ENCODE assay signal across 9 mouse cellular contexts in the genomic region with DNA sequence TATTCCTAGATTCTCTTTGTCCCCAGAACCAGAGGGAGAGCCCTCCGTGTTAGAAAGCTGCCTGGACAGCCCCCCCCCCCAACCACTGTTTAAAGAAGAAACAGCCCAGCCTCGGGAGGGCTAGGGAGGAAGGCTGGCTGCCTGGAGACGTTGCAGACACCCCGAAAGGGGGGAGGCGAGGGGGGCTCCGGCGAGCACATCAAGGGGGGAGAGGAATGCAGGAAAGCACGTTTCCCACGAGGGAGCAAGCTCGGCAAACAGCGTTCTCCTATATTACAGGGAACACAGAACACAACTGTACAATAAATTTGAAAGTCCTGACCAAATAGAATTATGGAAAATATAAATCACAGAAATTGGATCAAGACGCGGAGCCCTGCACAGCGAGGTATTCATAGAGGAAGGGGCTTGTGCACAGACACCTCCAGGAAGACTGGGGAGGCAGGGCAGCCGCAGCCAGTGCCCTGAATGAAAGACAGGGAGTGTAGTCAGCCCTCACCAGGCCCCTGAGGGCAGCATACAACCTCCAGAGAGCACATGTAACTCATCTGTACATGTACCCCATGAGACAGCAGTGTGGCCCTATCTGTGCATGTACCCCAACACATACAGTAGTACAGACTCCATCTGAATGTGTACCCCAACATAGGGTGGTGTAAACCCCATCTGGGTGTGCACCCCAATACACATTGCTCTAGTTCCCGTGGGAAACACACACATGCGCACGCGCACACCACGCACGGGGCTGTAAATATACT. TPM values are rescaled to one million over a fixed set of nuclear protein-coding genes. Genes with fewer than 3 reads are reported as not detected.
A peak's percentile ranks its signal among the peaks of the same experiment; 100 is the strongest.
DNase-seq lines count a peak whose midpoint lies in the region; ATAC-seq and TF ChIP-seq lines count a peak whose summit lies in the region.
"Had no signal": no experiment of that assay in that cellular context is flagged by ENCODE, and none has a peak within 500 bp of the region (broad histone marks: within the 10 kb centered on the region; RNA-seq: fewer than 3 reads in every experiment).

No protein-coding gene starts in this region.

- ATAC-seq in heart, postnatal 0 days (ENCODE audit: insufficient read depth, low read depth) = 0 out of 2 replicates have a peak, but pooled peaks have one; percentile 35
- ATAC-seq in embryonic facial prominence, embryonic 15.5 days (ENCODE audit: insufficient number of reproducible peaks, low FRiP score, low TSS enrichment, low read depth) = peak; percentile 89
- ATAC-seq in hindbrain, postnatal 0 days = peak; percentile 55; the same call in 1 of the 2 replicates
- ATAC-seq in midbrain, embryonic 16.5 days = peak; percentile 66; the same call in 1 of the 2 replicates

- H3K4me3 ChIP-seq in heart, postnatal 0 days (ENCODE audit: low read depth, low read length) = no peak overlapping the region
- H3K4me3 ChIP-seq in embryonic facial prominence, embryonic 15.5 days (replicated peaks) = no peak overlapping the region
- H3K4me3 ChIP-seq in hindbrain, postnatal 0 days (ENCODE audit: low read length) = no peak overlapping the region
- no peak overlapping the region for H3K4me3 ChIP-seq in midbrain, embryonic 16.5 days (ENCODE audit: low read depth, low read length)

- peak overlapping the region; percentile 17; the same call in 1 of the 2 replicates for H3K4me2 ChIP-seq in heart, postnatal 0 days (ENCODE audit: low read depth, low read length)
- H3K4me2 ChIP-seq in embryonic facial prominence, embryonic 15.5 days (replicated peaks) = peak overlapping the region; percentile 28; the same call in 1 of the 2 replicates
- H3K4me2 ChIP-seq in hindbrain, postnatal 0 days (ENCODE audit: low read depth, low read length) = peak overlapping the region; percentile 40
- peak overlapping the region; percentile 49 for H3K4me2 ChIP-seq in midbrain, embryonic 16.5 days (ENCODE audit: low read length)

- WGBS in heart, postnatal 0 days = 39% methylated on average over 21 of the region's 21 CpGs
- 25% methylated on average over 21 of the region's 21 CpGs for WGBS in embryonic facial prominence, embryonic 15.5 days
- WGBS in hindbrain, postnatal 0 days = 38% methylated on average over 21 of the region's 21 CpGs
- 48% methylated on average over 21 of the region's 21 CpGs for WGBS in midbrain, embryonic 16.5 days

- no peaks in the 10 kb centered on the region for H3K9me3 ChIP-seq in heart, postnatal 0 days (replicated peaks; ENCODE audit: control insufficient read depth, low read length)
- H3K9me3 ChIP-seq in embryonic facial prominence, embryonic 15.5 days (replicated peaks) = no peaks in the 10 kb centered on the region
- no peaks in the 10 kb centered on the region for H3K9me3 ChIP-seq in hindbrain, postnatal 0 days (ENCODE audit: low read length)
- H3K9me3 ChIP-seq in midbrain, embryonic 16.5 days (replicated peaks; ENCODE audit: control insufficient read depth, low read length, poor library complexity, severe bottlenecking) = no peaks in the 10 kb centered on the region

- H3K9ac ChIP-seq in heart, postnatal 0 days (replicated peaks; ENCODE audit: low read depth, low read length) = 0 out of 2 replicates have a peak overlapping the region, but pooled peaks have one; percentile 28
- no peak overlapping the region for H3K9ac ChIP-seq in embryonic facial prominence, embryonic 15.5 days
- H3K9ac ChIP-seq in hindbrain, postnatal 0 days (replicated peaks; ENCODE audit: low read length) = peak overlapping the region; percentile 1; the same call in 1 of the 2 replicates
- H3K9ac ChIP-seq in midbrain, embryonic 16.5 days (ENCODE audit: low read depth, low read length) = peak overlapping the region; percentile 54; the same call in 1 of the 2 replicates
- H3K9ac ChIP-seq: liver, embryonic 14.5 days had no signal

- intact Hi-C loops in heart, postnatal 14 days (cut with DNase I) = no loop called here

- TF ChIP-seq EP300 in heart, postnatal 0 days (IDR thresholded peaks at IDR 0.05; ENCODE audit: low read depth) = no peak

- peaks cover 15% of the 10 kb centered on the region for H3K4me1 ChIP-seq in heart, postnatal 0 days (ENCODE audit: control insufficient read depth, insufficient read depth)
- H3K4me1 ChIP-seq in embryonic facial prominence, embryonic 15.5 days = peaks cover 27% of the 10 kb centered on the region
- no peaks in the 10 kb centered on the region for H3K4me1 ChIP-seq in hindbrain, postnatal 0 days (ENCODE audit: insufficient read depth, low read length)
- peaks cover 14% of the 10 kb centered on the region for H3K4me1 ChIP-seq in midbrain, embryonic 16.5 days (ENCODE audit: control insufficient read depth, insufficient read depth, low read length)

- H3K27me3 ChIP-seq in heart, postnatal 0 days (ENCODE audit: control insufficient read depth, insufficient read depth, low read length) = no peaks in the 10 kb centered on the region
- H3K27me3 ChIP-seq in embryonic facial prominence, embryonic 15.5 days = no peaks in the 10 kb centered on the region
- no peaks in the 10 kb centered on the region for H3K27me3 ChIP-seq in hindbrain, postnatal 0 days (ENCODE audit: insufficient read depth, low read length)
- H3K27me3 ChIP-seq in midbrain, embryonic 16.5 days (ENCODE audit: control insufficient read depth, insufficient read depth, low read depth, low read length) = no peaks in the 10 kb centered on the region

- H3K36me3 ChIP-seq in heart, postnatal 0 days (replicated peaks; ENCODE audit: control insufficient read depth, insufficient read depth, low read length) = no peaks in the 10 kb centered on the region
- H3K36me3 ChIP-seq in embryonic facial prominence, embryonic 15.5 days = no peaks in the 10 kb centered on the region
- no peaks in the 10 kb centered on the region for H3K36me3 ChIP-seq in hindbrain, postnatal 0 days (ENCODE audit: insufficient read depth, low read length)
- no peaks in the 10 kb centered on the region for H3K36me3 ChIP-seq in midbrain, embryonic 16.5 days (ENCODE audit: control insufficient read depth, insufficient read depth, low read length)

- no peak for TF ChIP-seq CTCF in heart, postnatal 0 days (IDR thresholded peaks at IDR 0.05; ENCODE audit: low read depth)
- no peak for TF ChIP-seq CTCF in hindbrain, postnatal 0 days (IDR thresholded peaks at IDR 0.05; ENCODE audit: low read depth)

- H3K27ac ChIP-seq in heart, postnatal 0 days (ENCODE audit: low read depth) = 0 out of 2 replicates have a peak overlapping the region, but pooled peaks have one; percentile 6
- H3K27ac ChIP-seq in embryonic facial prominence, embryonic 15.5 days (replicated peaks) = peak overlapping the region; percentile 94
- H3K27ac ChIP-seq in hindbrain, postnatal 0 days = peak overlapping the region; percentile 33; the same call in 1 of the 2 replicates
- peak overlapping the region; percentile 50 for H3K27ac ChIP-seq in midbrain, embryonic 16.5 days (ENCODE audit: low read length)
- H3K27ac ChIP-seq: liver, embryonic 14.5 days had no signal

- no peak for DNase-seq in heart, postnatal 0 days (ENCODE audit: low spot score)
- DNase-seq in heart, postnatal 14 days = no peak
- peak; percentile 27 for DNase-seq in hindbrain, postnatal 0 days (ENCODE audit: low spot score)
- DNase-seq in adrenal gland, postnatal 4 days (ENCODE audit: low spot score in 2 of 2) = no peak
- DNase-seq in natural killer cell, adult 2 months (ENCODE audit: low spot score in 2 of 2) = no peak
- DNase-seq in spleen, postnatal 14 days (ENCODE audit: low spot score in 2 of 2) = no peak

RNA-seq across cellular contexts. Expression of a gene that starts 16.1 kb away (rescaled TPM):
- 87.2 and 90.9 TPM in 2 replicates for total RNA-seq in heart, postnatal 0 days (2014; rRNA removed; ENCODE audit: low replicate concordance)
- polyA plus RNA-seq in heart, postnatal 0 days (2015; fragmentation: Nextera tagmentation; extraction: Ambion mirVana) = 14.9 TPM in 2 replicates
- 1 to 10 TPM; 2.7 to 7.4 TPM for total RNA-seq in heart, postnatal 14 days (2021)
- polyA plus RNA-seq in embryonic facial prominence, embryonic 15.5 days (2015; fragmentation: Nextera tagmentation; extraction: Ambion mirVana) = 28.5 and 32.7 TPM in 2 replicates
- 64.0 and 69.3 TPM in 2 replicates for total RNA-seq in hindbrain, postnatal 0 days (2014; rRNA removed)
- polyA plus RNA-seq in hindbrain, postnatal 0 days (2015; fragmentation: Nextera tagmentation; extraction: Ambion mirVana) = 17.4 and 25.5 TPM in 2 replicates
- polyA plus RNA-seq in midbrain, embryonic 16.5 days (2015; fragmentation: Nextera tagmentation; extraction: Ambion mirVana) = 15.6 and 18.6 TPM in 2 replicates
- 1 to 10 TPM; 8.2 to 9.5 TPM for total RNA-seq in adrenal gland, postnatal 4 days (2021)

RNA-seq across cellular contexts. Expression of a gene that starts 17.8 kb away (rescaled TPM):
- 0.73 and 11.0 TPM in 2 replicates for total RNA-seq in heart, postnatal 0 days (2014; rRNA removed; ENCODE audit: low replicate concordance)
- 2.5 and 3.2 TPM in 2 replicates for polyA plus RNA-seq in heart, postnatal 0 days (2015; fragmentation: Nextera tagmentation; extraction: Ambion mirVana)
- total RNA-seq in heart, postnatal 14 days (2021) = 1 to 10 TPM; 1.2 to 1.4 TPM
- polyA plus RNA-seq in embryonic facial prominence, embryonic 15.5 days (2015; fragmentation: Nextera tagmentation; extraction: Ambion mirVana) = 167 and 228 TPM in 2 replicates
- total RNA-seq in hindbrain, postnatal 0 days (2014; rRNA removed) = 1.3 and 4.7 TPM in 2 replicates
- polyA plus RNA-seq in hindbrain, postnatal 0 days (2015; fragmentation: Nextera tagmentation; extraction: Ambion mirVana) = 3.1 and 3.9 TPM in 2 replicates
- 0.91 and 1.6 TPM in 2 replicates for polyA plus RNA-seq in midbrain, embryonic 16.5 days (2015; fragmentation: Nextera tagmentation; extraction: Ambion mirVana)
- 100 to 1,000 TPM; 118 to 299 TPM for total RNA-seq in adrenal gland, postnatal 4 days (2021)

RNA-seq across cellular contexts. Expression of a gene that starts 55.8 kb away (rescaled TPM):
- 20.8 and 84.4 TPM in 2 replicates for total RNA-seq in heart, postnatal 0 days (2014; rRNA removed; ENCODE audit: low replicate concordance)
- 47.7 and 53.1 TPM in 2 replicates for polyA plus RNA-seq in heart, postnatal 0 days (2015; fragmentation: Nextera tagmentation; extraction: Ambion mirVana)
- total RNA-seq in heart, postnatal 14 days (2021) = 10 to 100 TPM; 63.5 to 77.2 TPM
- 49.3 and 58.9 TPM in 2 replicates for polyA plus RNA-seq in embryonic facial prominence, embryonic 15.5 days (2015; fragmentation: Nextera tagmentation; extraction: Ambion mirVana)
- total RNA-seq in hindbrain, postnatal 0 days (2014; rRNA removed) = 4.6 and 16.6 TPM in 2 replicates
- 6.6 and 7.2 TPM in 2 replicates for polyA plus RNA-seq in hindbrain, postnatal 0 days (2015; fragmentation: Nextera tagmentation; extraction: Ambion mirVana)
- polyA plus RNA-seq in midbrain, embryonic 16.5 days (2015; fragmentation: Nextera tagmentation; extraction: Ambion mirVana) = 4.8 and 5.1 TPM in 2 replicates
- total RNA-seq in adrenal gland, postnatal 4 days (2021) = 10 to 100 TPM; 25.1 to 43.0 TPM

Comparison
In these comparisons a context has a peak if more than half of its experiments do, and no peak if none do; other contexts are left out.
1. ATAC-seq: peak in every context shown above with its lines; median percentile 89 in embryonic facial prominence, embryonic 15.5 days; 66 in midbrain, embryonic 16.5 days; 55 in hindbrain, postnatal 0 days; 35 in heart, postnatal 0 days.
2. H3K27ac ChIP-seq: peak in every context shown above with its lines; median percentile 94 in embryonic facial prominence, embryonic 15.5 days; 50 in midbrain, embryonic 16.5 days; 33 in hindbrain, postnatal 0 days; 6 in heart, postnatal 0 days.